Mouse (Mus musculus): ENCODE data around the gene Egfem1. TPM values are rescaled to one million over a fixed set of nuclear protein-coding genes. Genes with fewer than 3 reads are reported as not detected.

Gene Egfem1
- polyA plus RNA-seq, 1 experiment from 2014 or later, result 5.4 TPM

GRCm38 (mm10) chr3:29082996-29083350 is 1.1 kb downstream of the Egfem1 start:
- H3K27me3 ChIP-seq, result peaks cover 24% of the 10 kb centered on the region; the same call in 1 of the 2 replicates
- H3K9me3 ChIP-seq, result no peaks in the 10 kb centered on the region
- ATAC-seq (ENCODE audit: low read depth), result no peak; the same call in 1 of the 2 replicates
- no peaks in the 10 kb centered on the region for H3K36me3 ChIP-seq
- H3K9ac ChIP-seq, result peak overlapping the region; percentile 68
- H3K4me1 ChIP-seq (replicated peaks), result peaks cover 33% of the 10 kb centered on the region
- WGBS, result under 1% methylated on average over 12 of the region's 12 CpGs
- peak overlapping the region; percentile 65 for H3K4me3 ChIP-seq
- peak overlapping the region; percentile 59 for H3K27ac ChIP-seq (replicated peaks)
- H3K4me2 ChIP-seq, result peak overlapping the region; percentile 96

- H3K27ac ChIP-seq (replicated peaks), result no peak overlapping the region
- H3K9me3 ChIP-seq, result no peaks in the 10 kb centered on the region
- ATAC-seq (ENCODE audit: low read depth), result no peak
- no peaks in the 10 kb centered on the region for H3K36me3 ChIP-seq
- H3K4me2 ChIP-seq, result no peak overlapping the region
- no peaks in the 10 kb centered on the region for H3K4me1 ChIP-seq (replicated peaks)
- no peaks in the 10 kb centered on the region for H3K27me3 ChIP-seq
- no peak overlapping the region for H3K4me3 ChIP-seq
- H3K9ac ChIP-seq, result no peak overlapping the region
- 76% methylated on average over 2 of the region's 2 CpGs for WGBS
Measured at GRCm38 (mm10) chr3:29098467-29098866, 16.6 kb downstream of the Egfem1 start.

DNA sequence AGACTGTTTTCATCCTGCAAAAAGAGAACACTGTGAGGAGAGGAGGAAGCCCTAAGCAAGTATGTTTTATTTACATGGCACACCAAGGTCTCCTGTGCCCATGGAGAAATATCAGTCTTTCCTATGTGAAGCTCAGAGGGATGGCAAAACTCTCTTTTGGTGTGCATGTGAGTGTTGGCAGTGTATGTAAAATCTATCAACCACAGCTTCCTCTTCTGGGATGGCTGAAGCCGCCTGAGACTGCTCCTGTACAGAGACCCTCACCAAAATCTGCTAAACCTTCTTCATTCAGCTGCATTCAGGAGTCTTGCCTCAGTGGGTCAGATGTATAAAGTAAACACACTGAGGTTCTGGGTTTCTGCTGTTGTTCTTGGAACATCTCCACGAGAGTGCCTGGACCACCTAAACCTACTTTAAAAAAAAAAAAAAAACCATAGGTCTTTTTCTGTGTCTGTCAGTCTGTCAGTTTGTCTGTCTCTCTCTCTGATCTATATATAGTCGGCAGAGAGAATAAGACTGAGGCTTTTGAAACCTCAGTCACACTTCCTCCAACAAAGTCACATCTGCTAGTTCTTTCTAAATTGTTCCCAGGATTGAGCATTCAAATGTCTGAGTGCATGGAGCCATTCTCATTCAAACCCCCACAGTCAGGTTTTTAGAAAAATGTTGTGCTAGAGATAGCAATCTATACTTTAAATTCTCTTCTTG is 24.3 kb downstream of the Egfem1 start:
- WGBS, result 78% methylated on average over 3 of the region's 3 CpGs
- no peaks in the 10 kb centered on the region for H3K36me3 ChIP-seq
- ATAC-seq (ENCODE audit: low read depth), result no peak
- no peak overlapping the region for H3K4me3 ChIP-seq
- no peak overlapping the region for H3K27ac ChIP-seq (replicated peaks)
- H3K4me2 ChIP-seq, result no peak overlapping the region
- H3K27me3 ChIP-seq, result no peaks in the 10 kb centered on the region
- no peak overlapping the region for H3K9ac ChIP-seq
- H3K4me1 ChIP-seq (replicated peaks), result no peaks in the 10 kb centered on the region
- H3K9me3 ChIP-seq, result no peaks in the 10 kb centered on the region

GRCm38 (mm10) chr3:29107134-29107533 is 25.3 kb downstream of the Egfem1 start:
- H3K4me2 ChIP-seq, result no peak overlapping the region
- H3K9me3 ChIP-seq, result no peaks in the 10 kb centered on the region
- no peak for ATAC-seq (ENCODE audit: low read depth)
- H3K27me3 ChIP-seq, result no peaks in the 10 kb centered on the region
- no peaks in the 10 kb centered on the region for H3K4me1 ChIP-seq (replicated peaks)
- 79% methylated on average over 1 of the region's 1 CpGs for WGBS
- no peak overlapping the region for H3K27ac ChIP-seq (replicated peaks)
- no peak overlapping the region for H3K4me3 ChIP-seq
- H3K9ac ChIP-seq, result no peak overlapping the region
- no peaks in the 10 kb centered on the region for H3K36me3 ChIP-seq

GRCm38 (mm10) chr3:29110321-29110720 is 28.5 kb downstream of the Egfem1 start:
- Histone ChIP-seq H3K4me3 (no peak overlapping the region), H3K9ac (no peak overlapping the region), H3K4me1 (replicated peaks) (no peaks in the 10 kb centered on the region), H3K36me3 (no peaks in the 10 kb centered on the region), H3K9me3 (no peaks in the 10 kb centered on the region), H3K4me2 (no peak overlapping the region), H3K27me3 (no peaks in the 10 kb centered on the region), H3K27ac (replicated peaks) (no peak overlapping the region)
- WGBS, result 86% methylated on average over 2 of the region's 2 CpGs
- no peak for ATAC-seq (ENCODE audit: low read depth)

DNA sequence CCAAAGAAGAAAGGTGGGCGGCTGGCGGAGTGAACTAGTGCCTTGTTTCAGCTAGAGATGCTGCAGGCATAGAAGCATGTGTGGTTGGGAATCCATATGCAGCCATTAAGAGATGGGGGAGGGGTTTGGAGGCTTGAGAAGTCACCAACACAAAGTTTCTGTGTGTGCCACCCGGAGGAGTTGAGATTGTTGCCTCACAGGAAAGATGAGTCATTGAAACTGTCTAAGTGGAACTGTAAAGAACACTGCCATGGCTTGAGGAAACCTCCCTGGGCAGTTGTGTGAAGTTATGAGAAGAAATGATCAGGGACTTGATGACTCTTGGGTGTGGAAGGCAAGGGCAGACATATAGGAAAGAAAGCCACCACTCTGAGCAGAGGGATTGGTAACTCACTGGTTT is 32.7 kb downstream of the Egfem1 start:
- no peak for ATAC-seq (ENCODE audit: low read depth)

GRCm38 (mm10) chr3:29117379-29117778 is 35.6 kb downstream of the Egfem1 start:
- Histone ChIP-seq H3K9me3 (no peaks in the 10 kb centered on the region), H3K4me3 (no peak overlapping the region), H3K27ac (replicated peaks) (no peak overlapping the region), H3K36me3 (no peaks in the 10 kb centered on the region), H3K4me1 (replicated peaks) (0 out of 2 replicates have a peak, but pooled peaks cover 7% of the 10 kb centered on the region), H3K9ac (no peak overlapping the region), H3K4me2 (no peak overlapping the region), H3K27me3 (no peaks in the 10 kb centered on the region)
- 43% methylated on average over 1 of the region's 1 CpGs for WGBS
- 0 out of 2 replicates have a peak, but pooled peaks have one; percentile 15 for ATAC-seq (ENCODE audit: low read depth)

More for the DNA sequence above, 32.7 kb downstream of the Egfem1 start:
- WGBS, result 94% methylated on average over 3 of the region's 3 CpGs
- H3K4me1 ChIP-seq (replicated peaks), result 0 out of 2 replicates have a peak, but pooled peaks cover 7% of the 10 kb centered on the region
- no peak overlapping the region for H3K9ac ChIP-seq
- H3K4me2 ChIP-seq, result no peak overlapping the region
- no peaks in the 10 kb centered on the region for H3K9me3 ChIP-seq
- H3K27me3 ChIP-seq, result no peaks in the 10 kb centered on the region
- H3K36me3 ChIP-seq, result no peaks in the 10 kb centered on the region
- no peak overlapping the region for H3K4me3 ChIP-seq
- no peak overlapping the region for H3K27ac ChIP-seq (replicated peaks)

DNA sequence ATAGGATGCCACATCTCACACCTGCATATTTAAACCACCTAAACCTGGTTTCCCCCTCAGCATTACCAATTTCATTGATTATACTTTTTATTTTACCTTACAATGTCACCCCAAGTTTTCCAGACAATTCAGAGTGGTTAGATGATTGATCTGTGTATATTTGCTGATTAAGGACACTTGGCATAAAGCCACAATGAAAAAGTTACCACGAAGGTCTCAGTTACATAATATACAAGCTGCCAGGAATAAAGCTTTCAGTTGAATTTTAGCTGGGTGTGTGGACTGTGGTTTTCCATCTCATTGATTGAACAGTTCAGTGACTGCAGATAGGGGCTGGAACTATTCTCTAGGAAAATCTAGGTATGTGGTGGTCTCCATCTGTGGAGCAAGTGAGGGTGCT is 40.7 kb downstream of the Egfem1 start:
- H3K36me3 ChIP-seq, result no peaks in the 10 kb centered on the region
- H3K4me1 ChIP-seq (replicated peaks), result no peaks in the 10 kb centered on the region
- H3K27me3 ChIP-seq, result no peaks in the 10 kb centered on the region
- H3K4me2 ChIP-seq, result no peak overlapping the region
- H3K4me3 ChIP-seq, result no peak overlapping the region
- H3K9ac ChIP-seq, result no peak overlapping the region
- no peak overlapping the region for H3K27ac ChIP-seq (replicated peaks)
- ATAC-seq (ENCODE audit: low read depth), result no peak
- WGBS, result 88% methylated on average over 1 of the region's 1 CpGs
- no peaks in the 10 kb centered on the region for H3K9me3 ChIP-seq

DNA sequence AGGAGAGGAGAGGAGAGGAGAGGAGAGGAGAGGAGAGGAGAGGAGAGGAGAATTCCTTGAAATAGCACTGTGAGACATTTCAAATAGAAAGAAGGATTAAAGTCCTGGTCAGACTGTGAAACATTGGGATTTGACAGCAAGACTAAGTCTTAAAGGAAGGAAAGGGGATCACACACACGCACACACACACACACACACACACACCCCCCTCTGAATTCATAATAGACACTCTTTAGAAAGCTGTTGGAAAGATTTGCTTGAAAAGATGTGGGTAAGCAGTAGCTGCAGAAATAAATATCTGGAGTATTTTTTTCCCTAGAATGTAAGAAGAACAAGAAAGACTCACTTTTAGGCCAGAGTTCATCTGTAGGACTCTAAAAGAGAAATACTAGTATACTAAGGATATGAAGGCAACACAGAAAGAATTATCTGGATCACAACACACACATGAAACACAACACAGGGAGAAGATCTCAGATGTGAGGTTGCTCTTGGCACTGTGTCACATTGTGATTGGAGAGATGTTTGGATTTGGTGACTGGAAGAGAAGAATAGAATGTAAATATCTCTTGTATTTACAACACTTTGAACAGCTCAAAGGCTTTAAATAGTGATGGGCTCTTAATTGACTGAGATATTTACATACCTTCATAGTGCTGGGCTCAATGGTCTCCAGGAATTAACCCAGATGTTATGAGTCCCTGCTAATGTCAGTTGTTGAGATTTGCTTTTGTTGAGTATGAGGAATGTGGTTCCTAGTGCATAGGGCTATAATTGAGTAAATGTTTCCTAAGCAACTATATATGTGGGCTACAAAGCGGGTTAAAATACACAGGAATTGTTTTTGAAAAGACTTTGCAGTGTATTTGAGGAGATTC is 50.5 kb downstream of the Egfem1 start:
- no peak for ATAC-seq (ENCODE audit: low read depth)
- no peak overlapping the region for H3K4me2 ChIP-seq
- no peaks in the 10 kb centered on the region for H3K27me3 ChIP-seq
- H3K9me3 ChIP-seq, result no peaks in the 10 kb centered on the region
- H3K27ac ChIP-seq (replicated peaks), result no peak overlapping the region
- H3K4me3 ChIP-seq, result no peak overlapping the region
- no peak overlapping the region for H3K9ac ChIP-seq
- H3K36me3 ChIP-seq, result no peaks in the 10 kb centered on the region
- H3K4me1 ChIP-seq (replicated peaks), result peaks cover 33% of the 10 kb centered on the region
- WGBS, result 91% methylated on average over 2 of the region's 2 CpGs

DNA sequence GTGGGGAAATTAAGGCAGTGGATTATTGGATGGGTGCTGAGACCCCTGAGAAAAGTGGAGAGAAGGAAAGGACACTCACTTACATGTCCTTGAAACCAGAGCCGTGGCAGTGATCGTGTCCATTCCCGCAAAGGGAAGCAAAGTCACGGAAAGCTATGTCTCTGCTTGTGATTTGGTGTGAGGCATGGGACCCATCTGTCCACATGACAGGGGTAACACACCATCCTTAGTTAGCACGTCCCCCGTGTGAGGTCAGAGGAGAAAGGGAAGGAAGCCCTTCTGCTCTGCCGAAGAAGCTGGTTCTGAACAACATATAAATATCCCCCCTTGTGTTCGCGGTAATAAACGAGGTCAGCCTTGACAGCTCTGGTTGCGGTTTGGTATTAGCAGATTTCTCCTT is 52.7 kb downstream of the Egfem1 start:
- Histone ChIP-seq H3K4me1 (replicated peaks) (peaks cover 42% of the 10 kb centered on the region), H3K9me3 (no peaks in the 10 kb centered on the region), H3K4me3 (no peak overlapping the region; the same call in 1 of the 2 replicates), H3K36me3 (no peaks in the 10 kb centered on the region), H3K27me3 (no peaks in the 10 kb centered on the region), H3K27ac (replicated peaks) (peak overlapping the region; percentile 6; the same call in 1 of the 2 replicates), H3K9ac (no peak overlapping the region), H3K4me2 (peak overlapping the region; percentile 37)
- ATAC-seq (ENCODE audit: low read depth), result no peak
- whole genome bisulfite sequencing, result 29% methylated on average over 11 of the region's 11 CpGs

- Histone ChIP-seq H3K4me2 (peak overlapping the region; percentile 37), H3K9ac (no peak overlapping the region), H3K36me3 (no peaks in the 10 kb centered on the region), H3K27ac (replicated peaks) (peak overlapping the region; percentile 65), H3K27me3 (no peaks in the 10 kb centered on the region), H3K4me3 (no peak overlapping the region), H3K9me3 (no peaks in the 10 kb centered on the region), H3K4me1 (replicated peaks) (peaks cover 42% of the 10 kb centered on the region)
- ATAC-seq (ENCODE audit: low read depth), result peak; percentile 78
- WGBS, result 12% methylated on average over 9 of the region's 9 CpGs
Measured at GRCm38 (mm10) chr3:29135176-29136064, 53.6 kb downstream of the Egfem1 start.

Data from neural tube, embryonic 13.5 days (tissue).